Mouse (Mus musculus) kidney, postnatal 14 days (tissue): ENCODE results near the gene Gm44596.

ENCODE experiments used
- DNase-seq: peaks from one replicate; pipeline ENCODE4 v3.0.0; 2022; ENCODE audit warnings: mixed read lengths

Gm44596 gene

GRCm38 (mm10) chr6:128375192-128375591, at the start of gene Gm44596, which contains the start of gene Tex52:
Gene Gm44596 (plus strand): TSS chr6:128375503.
Gene Tex52 (plus strand): TSS chr6:128375456.
- peak; percentile 52 for DNase-seq

- DNase-seq: peak; percentile 74
Observed at GRCm38 (mm10) chr6:128334397-128335124, 40.7 kb upstream of the Gm44596 start.

- peak; percentile 61 for DNase-seq
Observed at GRCm38 (mm10) chr6:128337467-128337866, 37.8 kb upstream of the Gm44596 start.

GRCm38 (mm10) chr6:128338876-128339275, 36.4 kb upstream of the Gm44596 start:
- no peak for DNase-seq

- no peak for DNase-seq
Observed at GRCm38 (mm10) chr6:128341956-128342723, 33.2 kb upstream of the Gm44596 start.

- no peak for DNase-seq
Observed at GRCm38 (mm10) chr6:128345623-128346022, 29.7 kb upstream of the Gm44596 start.

- DNase-seq: no peak
Observed at GRCm38 (mm10) chr6:128346782-128347181, 28.5 kb upstream of the Gm44596 start.

- DNase-seq: peak; percentile 23
Observed at GRCm38 (mm10) chr6:128349711-128350110, 25.6 kb upstream of the Gm44596 start.

GRCm38 (mm10) chr6:128354140-128354539, 21.2 kb upstream of the Gm44596 start:
- no peak for DNase-seq

- peak; percentile 66 for DNase-seq
Observed at GRCm38 (mm10) chr6:128355201-128355681, 20.1 kb upstream of the Gm44596 start.

GRCm38 (mm10) chr6:128355726-128356416, 19.4 kb upstream of the Gm44596 start, which contains the start of gene Tulp3:
Gene Tulp3 (minus strand): TSS chr6:128355851.
- DNase-seq: peak; percentile 97

- peak; percentile 77 for DNase-seq
Observed at GRCm38 (mm10) chr6:128358999-128359398, 16.3 kb upstream of the Gm44596 start.

- DNase-seq: no peak
Observed at GRCm38 (mm10) chr6:128361901-128362300, 13.4 kb upstream of the Gm44596 start.

- peak; percentile 91 for DNase-seq
Observed at GRCm38 (mm10) chr6:128362381-128363006, 12.8 kb upstream of the Gm44596 start, which contains the start of the genes Rhno1 and Foxm1. Gene Rhno1 (minus strand): TSS chr6:128362911. Gene Foxm1 (plus strand): TSS chr6:128362967.

- DNase-seq: no peak
Observed at GRCm38 (mm10) chr6:128363007-128363825, 12.1 kb upstream of the Gm44596 start.

- DNase-seq: no peak
Observed at GRCm38 (mm10) chr6:128364721-128365120, 10.6 kb upstream of the Gm44596 start.

- DNase-seq: no peak
Observed at GRCm38 (mm10) chr6:128366466-128366865, 8.8 kb upstream of the Gm44596 start.

GRCm38 (mm10) chr6:128370040-128370439, 5.3 kb upstream of the Gm44596 start:
- DNase-seq: no peak

- no peak for DNase-seq
Observed at GRCm38 (mm10) chr6:128376371-128377085, 1.2 kb downstream of the Gm44596 start.

- no peak for DNase-seq
Observed at GRCm38 (mm10) chr6:128379636-128380035, 4.3 kb downstream of the Gm44596 start.
